Mouse (Mus musculus) hindbrain, embryonic 15.5 days (tissue): ENCODE results near the gene Lrmp. TPM values are rescaled to one million over a fixed set of nuclear protein-coding genes. Genes with fewer than 3 reads are reported as not detected.

Source experiments
- ATAC-seq: fragments of 200-750 bp; cut with Nextera tagmentation; 2 replicates; pipeline ENCODE4 v1.8.0; 2017; ENCODE audit warnings: low read depth, moderate number of reproducible peaks, moderate TSS enrichment; ENCODE audit not compliant: low FRiP score
- H3K27ac ChIP-seq: fragments of 300-500 bp; sonication (generic); replicated peaks from 2 replicates; pipeline ENCODE4 v1.5.1; 2015; ENCODE audit warnings: mild to moderate bottlenecking, inconsistent platforms
- H3K27me3 ChIP-seq: fragments of 300-500 bp; sonication (generic); 2 replicates; pipeline ENCODE4 v1.6.1; 2015; ENCODE audit warnings: control low read depth, inconsistent platforms
- H3K36me3 ChIP-seq: fragments of 300-500 bp; sonication (generic); 2 replicates; pipeline ENCODE4 v1.6.1; 2015; ENCODE audit warnings: control low read depth, inconsistent platforms
- H3K4me1 ChIP-seq: fragments of 300-500 bp; sonication (generic); replicated peaks from 2 replicates; pipeline ENCODE4 v1.6.1; 2015; ENCODE audit warnings: control low read depth, inconsistent platforms
- H3K4me2 ChIP-seq: fragments of 300-500 bp; sonication (generic); 2 replicates; pipeline ENCODE4 v1.6.1; 2015; ENCODE audit warnings: moderate library complexity, mild to moderate bottlenecking, inconsistent platforms
- H3K4me3 ChIP-seq: fragments of 300-500 bp; sonication (generic); 2 replicates; pipeline ENCODE4 v1.5.1; 2015; ENCODE audit warnings: mild to moderate bottlenecking, inconsistent platforms
- H3K9ac ChIP-seq: fragments of 300-500 bp; sonication (generic); 2 replicates; pipeline ENCODE4 v1.6.1; 2015; ENCODE audit warnings: inconsistent platforms
- H3K9me3 ChIP-seq: fragments of 300-500 bp; sonication (generic); 2 replicates; pipeline ENCODE4 v1.6.1; 2016; ENCODE audit warnings: control low read depth, inconsistent platforms
- WGBS: fragments of 180-500 bp; shearing (Covaris S2); methylation state at CpG from one replicate; pipeline ENCODE4 v1.1.7; 2015; 5-methylcytosine and 5-hydroxymethylcytosine counted together
- polyA plus RNA-seq: library from polyadenylated mRNA; unstranded; fragments of >200 nt; fragmentation: Nextera tagmentation; extraction: Ambion mirVana; gene quantifications from 2 replicates; pipeline ENCODE4 v1.2.1, GENCODE M21; 2015

Gene Lrmp
- polyA plus RNA-seq, 1 experiment from 2014 or later: 0.75 TPM

DNA sequence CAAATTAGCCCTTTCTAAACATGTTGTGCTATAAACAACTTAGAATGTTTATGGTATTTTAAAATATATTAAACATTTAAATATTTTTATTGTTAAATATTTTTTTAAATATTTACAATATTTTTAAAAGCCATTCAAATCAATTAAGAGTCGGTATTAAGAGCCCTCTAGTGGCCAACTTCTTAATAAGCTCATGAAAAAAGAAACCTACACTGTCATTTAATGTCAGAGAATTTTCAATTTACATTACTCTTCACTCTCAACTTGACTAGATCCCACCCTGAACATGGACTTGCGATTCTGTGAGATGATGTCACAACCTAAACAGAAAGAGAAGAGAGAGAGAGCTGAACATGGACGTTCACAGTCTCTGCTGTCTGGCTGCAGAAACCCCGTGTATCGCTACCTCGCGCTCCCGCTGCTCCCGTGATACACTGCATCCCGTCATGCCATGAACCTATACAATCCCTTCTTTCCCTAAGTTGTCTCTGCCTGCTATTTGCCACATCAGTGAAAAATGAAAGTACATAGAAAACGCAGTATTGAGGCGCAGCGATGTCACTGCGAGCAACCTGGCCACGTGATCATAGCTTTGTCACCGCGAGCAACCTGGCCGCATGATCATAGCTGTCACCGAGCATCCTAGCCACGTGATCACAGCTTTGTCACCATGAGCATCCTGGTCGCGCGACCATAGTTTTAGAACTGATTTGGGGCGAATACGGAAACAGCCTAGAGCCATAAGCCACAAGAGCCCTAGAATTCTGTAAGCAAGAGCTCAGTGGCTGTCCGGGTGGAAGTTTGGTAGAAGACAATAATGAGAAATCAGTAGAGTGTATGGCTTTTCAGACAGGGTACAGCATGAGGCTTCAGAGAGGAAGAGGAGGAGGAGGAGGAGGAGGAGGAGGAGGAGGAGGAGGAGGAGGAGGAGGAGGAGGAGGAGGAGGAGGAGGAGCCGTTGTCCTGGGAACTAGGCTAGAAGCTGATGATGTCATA lies 71.9 kb downstream of the Lrmp start:
- 59% methylated on average over 27 of the region's 27 CpGs for whole genome bisulfite sequencing
- peak; percentile 83 for ATAC-seq

GRCm38 (mm10) chr6:145193038-145193437 lies 77.6 kb downstream of the Lrmp start:
- Histone ChIP-seq H3K36me3 (no peaks in the 10 kb centered on the region), H3K4me1 (no peaks in the 10 kb centered on the region), H3K4me2 (no peak overlapping the region), H3K4me3 (no peak overlapping the region), H3K27me3 (no peaks in the 10 kb centered on the region), H3K9me3 (no peaks in the 10 kb centered on the region), H3K27ac (no peak overlapping the region), H3K9ac (no peak overlapping the region)
- ATAC-seq: no peak
- 91% methylated on average over 3 of the region's 3 CpGs for WGBS

More for the DNA sequence above, 71.9 kb downstream of the Lrmp start:
- H3K4me2 ChIP-seq: peak overlapping the region; percentile 52
- peak overlapping the region; percentile 26 for H3K9ac ChIP-seq
- H3K4me1 ChIP-seq: no peaks in the 10 kb centered on the region
- H3K9me3 ChIP-seq: no peaks in the 10 kb centered on the region
- H3K36me3 ChIP-seq: no peaks in the 10 kb centered on the region
- H3K27ac ChIP-seq: peak overlapping the region; percentile 66
- H3K27me3 ChIP-seq: no peaks in the 10 kb centered on the region
- H3K4me3 ChIP-seq: peak overlapping the region; percentile 29

GRCm38 (mm10) chr6:145193446-145193845 lies 78.0 kb downstream of the Lrmp start:
- Histone ChIP-seq H3K27ac (no peak overlapping the region), H3K36me3 (no peaks in the 10 kb centered on the region), H3K4me3 (no peak overlapping the region), H3K4me2 (no peak overlapping the region), H3K9me3 (no peaks in the 10 kb centered on the region), H3K27me3 (no peaks in the 10 kb centered on the region), H3K9ac (no peak overlapping the region), H3K4me1 (no peaks in the 10 kb centered on the region)
- 88% methylated on average over 11 of the region's 11 CpGs for WGBS
- ATAC-seq: no peak

GRCm38 (mm10) chr6:145197949-145198686 lies 82.7 kb downstream of the Lrmp start:
- 96% methylated on average over 8 of the region's 8 CpGs for WGBS
- Histone ChIP-seq H3K36me3 (no peaks in the 10 kb centered on the region), H3K9ac (no peak overlapping the region), H3K9me3 (no peaks in the 10 kb centered on the region), H3K4me3 (no peak overlapping the region), H3K4me1 (no peaks in the 10 kb centered on the region), H3K27ac (no peak overlapping the region), H3K27me3 (no peaks in the 10 kb centered on the region), H3K4me2 (no peak overlapping the region)
- no peak for ATAC-seq

- Histone ChIP-seq H3K4me2 (no peak overlapping the region), H3K9ac (no peak overlapping the region), H3K9me3 (no peaks in the 10 kb centered on the region), H3K36me3 (no peaks in the 10 kb centered on the region), H3K27me3 (no peaks in the 10 kb centered on the region), H3K27ac (no peak overlapping the region), H3K4me1 (no peaks in the 10 kb centered on the region), H3K4me3 (no peak overlapping the region)
- 82% methylated on average over 13 of the region's 13 CpGs for whole genome bisulfite sequencing
- no peak for ATAC-seq
These were observed 87.1 kb downstream of the Lrmp start for GRCm38 (mm10) chr6:145202432-145203125.

DNA sequence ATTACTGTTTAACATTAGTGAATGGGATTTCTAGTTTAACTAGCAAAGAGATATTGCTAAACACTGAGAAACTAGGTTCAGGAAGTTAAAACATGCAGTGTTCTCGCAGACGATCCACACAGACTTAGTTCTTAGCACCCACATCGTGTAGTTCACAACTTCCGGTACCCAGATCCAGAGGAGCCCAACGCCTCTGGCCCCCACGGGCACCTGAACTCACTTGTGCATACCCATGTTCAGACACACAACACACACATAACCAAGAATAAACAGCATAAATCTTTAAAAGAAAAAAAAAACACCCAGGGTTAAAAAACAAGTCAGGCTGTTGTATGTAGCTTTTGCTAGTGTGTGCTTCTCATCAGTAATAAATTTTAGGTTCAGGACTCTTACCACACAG lies 89.0 kb downstream of the Lrmp start:
- 92% methylated on average over 6 of the region's 6 CpGs for WGBS
- no peak for ATAC-seq
- no peaks in the 10 kb centered on the region for H3K9me3 ChIP-seq

DNA sequence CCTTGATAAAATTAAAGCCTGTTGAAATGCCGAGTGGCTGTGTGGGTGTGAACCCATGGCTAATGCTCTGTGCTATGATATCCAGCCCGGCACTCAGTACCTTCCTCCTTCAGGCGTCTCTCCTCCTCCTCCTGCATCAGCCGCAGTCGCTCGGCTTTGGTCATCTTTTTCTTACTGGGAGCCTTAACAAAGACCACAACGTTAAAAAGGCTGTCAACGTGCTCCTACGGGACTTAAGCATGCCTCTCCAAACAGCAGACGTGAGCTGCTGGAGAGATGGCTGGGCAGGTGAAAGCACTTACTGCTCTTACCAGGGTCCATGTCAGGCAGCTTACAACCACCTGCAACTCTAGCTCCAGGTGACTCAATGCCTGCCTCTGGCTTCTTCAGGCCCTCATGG lies 89.7 kb downstream of the Lrmp start:
- H3K27me3 ChIP-seq: no peaks in the 10 kb centered on the region
- no peak overlapping the region for H3K27ac ChIP-seq
- H3K4me2 ChIP-seq: no peak overlapping the region
- H3K9me3 ChIP-seq: no peaks in the 10 kb centered on the region
- no peak for ATAC-seq
- WGBS: 75% methylated on average over 10 of the region's 10 CpGs
- H3K9ac ChIP-seq: no peak overlapping the region
- peaks cover 4% of the 10 kb centered on the region for H3K4me1 ChIP-seq
- no peak overlapping the region for H3K4me3 ChIP-seq
- no peaks in the 10 kb centered on the region for H3K36me3 ChIP-seq

More for the DNA sequence above, 89.0 kb downstream of the Lrmp start:
- Histone ChIP-seq H3K36me3 (no peaks in the 10 kb centered on the region), H3K4me2 (no peak overlapping the region), H3K4me3 (no peak overlapping the region), H3K27ac (no peak overlapping the region), H3K4me1 (no peaks in the 10 kb centered on the region), H3K27me3 (no peaks in the 10 kb centered on the region), H3K9ac (no peak overlapping the region)

- Histone ChIP-seq H3K36me3 (no peaks in the 10 kb centered on the region), H3K4me2 (peak overlapping the region; percentile 61), H3K9ac (no peak overlapping the region), H3K4me1 (peaks cover 16% of the 10 kb centered on the region), H3K9me3 (no peaks in the 10 kb centered on the region), H3K4me3 (peak overlapping the region; percentile 70), H3K27me3 (no peaks in the 10 kb centered on the region), H3K27ac (no peak overlapping the region)
- ATAC-seq: 0 out of 2 replicates have a peak, but pooled peaks have one; percentile 4
- WGBS: 27% methylated on average over 8 of the region's 8 CpGs
These were observed 94.7 kb downstream of the Lrmp start for GRCm38 (mm10) chr6:145210056-145210680.

GRCm38 (mm10) chr6:145210816-145211338 lies 95.4 kb downstream of the Lrmp start, which contains the start of the genes Casc1 and Etfrf1:
TSS of gene Casc1 (minus strand) at chr6:145211005.
TSS of gene Etfrf1 (plus strand) at chr6:145211134.
- WGBS: under 1% methylated on average over 36 of the region's 36 CpGs

DNA sequence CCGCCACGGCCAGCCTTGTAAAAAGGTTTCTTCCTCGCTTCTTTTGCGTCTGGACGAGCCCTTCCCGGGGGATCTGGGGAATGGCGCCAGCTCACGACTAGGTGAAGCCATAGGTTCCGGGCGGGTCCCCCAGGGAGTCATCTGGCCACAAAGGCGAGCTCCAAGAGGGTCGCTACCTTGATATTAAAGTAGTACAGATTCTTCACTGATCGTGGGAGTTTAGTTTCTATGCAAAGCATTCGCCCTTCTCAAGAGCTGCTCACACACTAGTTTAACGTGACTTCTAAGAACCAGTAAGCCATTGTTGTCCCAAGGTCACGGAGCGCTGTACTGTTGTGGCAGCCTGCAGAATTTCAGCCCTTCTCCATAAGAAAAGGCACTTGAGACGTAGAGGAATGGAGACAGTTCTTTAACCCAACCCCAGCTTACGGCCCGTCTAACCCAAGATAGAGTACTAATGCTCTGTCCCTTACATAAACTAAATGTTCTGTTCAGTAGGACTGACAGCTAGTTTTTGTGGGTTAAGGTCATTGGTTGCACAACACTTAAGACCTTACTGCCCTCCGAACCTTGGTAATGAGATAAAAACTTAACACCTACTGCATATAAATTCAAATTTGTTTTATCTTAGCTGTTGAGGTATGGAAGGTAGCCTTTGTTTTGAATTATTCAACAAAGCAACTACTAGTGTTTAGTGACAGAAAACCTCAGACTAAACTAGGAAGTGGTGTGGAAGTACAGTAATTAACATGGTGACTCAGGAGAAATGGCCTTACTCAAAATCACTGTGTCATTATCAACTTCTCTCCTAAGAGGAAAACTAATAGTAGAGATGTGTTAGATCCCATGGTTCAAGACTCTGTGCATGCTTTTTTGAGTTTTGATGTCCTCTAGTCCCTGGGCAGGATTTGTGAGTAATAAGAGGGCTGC lies 96.2 kb downstream of the Lrmp start:
- Histone ChIP-seq H3K4me1 (peaks cover 16% of the 10 kb centered on the region), H3K36me3 (no peaks in the 10 kb centered on the region), H3K4me3 (peak overlapping the region; percentile 70), H3K9me3 (no peaks in the 10 kb centered on the region), H3K9ac (peak overlapping the region; percentile 73), H3K27me3 (no peaks in the 10 kb centered on the region), H3K4me2 (peak overlapping the region; percentile 70), H3K27ac (peak overlapping the region; percentile 93)
- peak; percentile 53; the same call in 1 of the 2 replicates for ATAC-seq
- WGBS: 4% methylated on average over 21 of the region's 21 CpGs

More at GRCm38 (mm10) chr6:145210816-145211338, 95.4 kb downstream of the Lrmp start, which contains the start of the genes Casc1 and Etfrf1:
- H3K4me3 ChIP-seq: peak within 1 kb of the TSS; percentile 70
- peaks cover 16% of the 10 kb centered on the region for H3K4me1 ChIP-seq
- peak within 1 kb of the TSS; percentile 93 for H3K27ac ChIP-seq
- no peaks in the 10 kb centered on the region for H3K36me3 ChIP-seq
- no peaks in the 10 kb centered on the region for H3K27me3 ChIP-seq
- peak; percentile 100 for ATAC-seq
- peak within 1 kb of the TSS; percentile 73 for H3K9ac ChIP-seq
- H3K4me2 ChIP-seq: peak within 1 kb of the TSS; percentile 70
- H3K9me3 ChIP-seq: no peaks in the 10 kb centered on the region
